Mouse (Mus musculus) spleen, adult 2 months (tissue): ENCODE data around the gene Lhx1.

ENCODE experiments used
- CTCF ChIP-seq: fragments of 200-500 bp; IDR thresholded peaks from 2 replicates; pipeline ENCODE4 v1.5.1; 2011; ENCODE audit warnings: mild to moderate bottlenecking, inconsistent platforms; ENCODE audit not compliant: insufficient read depth, insufficient read length, insufficient replicate concordance; ENCODE audit errors: extremely low read depth
- POLR2A ChIP-seq: fragments of 200-500 bp; IDR thresholded peaks from 2 replicates; pipeline ENCODE4 v1.6.1; 2011; ENCODE audit warnings: low read depth, low read length, inconsistent platforms

GRCm38 (mm10) chr11:84516501-84517240 is 8.7 kb downstream of the Lhx1 start:
- TF ChIP-seq CTCF (no peak), POLR2A (no peak)
